In genomic region chr4:57039127-57040031, GRCm38 (mm10) we compare ENCODE assay signal across 9 mouse cellular contexts. TPM values are rescaled to one million over a fixed set of nuclear protein-coding genes. Genes with fewer than 3 reads are reported as not detected.
A peak's percentile ranks its signal among the peaks of the same experiment; 100 is the strongest.
DNase-seq lines count a peak whose midpoint lies in the region; ATAC-seq and TF ChIP-seq lines count a peak whose summit lies in the region.
"Had no signal": no experiment of that assay in that cellular context is flagged by ENCODE, and none has a peak within 500 bp of the region (broad histone marks: within the 10 kb centered on the region; RNA-seq: fewer than 3 reads in every experiment).

No protein-coding gene starts in this region.

- peak overlapping the region; percentile 43; the same call in 1 of the 2 replicates for H3K4me3 ChIP-seq in E14TG2a.4 (replicated peaks; ENCODE audit: low read length)
- H3K4me3 ChIP-seq in embryonic facial prominence, embryonic 10.5 days, result peak overlapping the region; percentile 57
- H3K4me3 ChIP-seq in neural tube, embryonic 11.5 days (ENCODE audit: low read depth, low read length), result peak overlapping the region; percentile 32

- ATAC-seq in frontal cortex, adult (ENCODE audit: low TSS enrichment), result peak; percentile 78
- peak; percentile 75 for ATAC-seq in neural tube, embryonic 11.5 days (ENCODE audit: insufficient read depth, low FRiP score, low TSS enrichment)

- H3K4me1 ChIP-seq in E14TG2a.4 (replicated peaks; ENCODE audit: low read depth, low read length), result peaks cover 30% of the 10 kb centered on the region
- peaks cover 16% of the 10 kb centered on the region for H3K4me1 ChIP-seq in embryonic facial prominence, embryonic 10.5 days
- H3K4me1 ChIP-seq in neural tube, embryonic 11.5 days (ENCODE audit: control insufficient read depth, insufficient read depth, low read length), result peaks cover 8% of the 10 kb centered on the region

- no peak for DNase-seq in frontal cortex, postnatal 14 days (ENCODE audit: low spot score in 2 of 2)
- DNase-seq in embryonic facial prominence, embryonic 10.5 days (ENCODE audit: low spot score), result peak; percentile 57
- peak; percentile 43 to 51 for DNase-seq in layer of hippocampus, adult 8-10 months (ENCODE audit: low spot score in 2 of 2)
- DNase-seq in neural tube, embryonic 11.5 days (ENCODE audit: low spot score), result peak; percentile 66
- no peak for DNase-seq in spleen, postnatal 4 days (ENCODE audit: low spot score in 2 of 2)
- no peak for DNase-seq in lung, postnatal 10 days

- no peaks in the 10 kb centered on the region for H3K36me3 ChIP-seq in E14TG2a.4 (ENCODE audit: insufficient read depth, low read length)
- no peaks in the 10 kb centered on the region for H3K36me3 ChIP-seq in embryonic facial prominence, embryonic 10.5 days (replicated peaks)
- H3K36me3 ChIP-seq in neural tube, embryonic 11.5 days (ENCODE audit: control insufficient read depth, insufficient read depth, low read length), result no peaks in the 10 kb centered on the region

- H3K4me2 ChIP-seq in neural tube, embryonic 11.5 days (ENCODE audit: low read depth), result peak overlapping the region; percentile 49

- H3K27ac ChIP-seq in embryonic facial prominence, embryonic 10.5 days (replicated peaks), result peak overlapping the region; percentile 63; the same call in 1 of the 2 replicates
- H3K27ac ChIP-seq in neural tube, embryonic 11.5 days (ENCODE audit: low read depth, low read length), result 0 out of 2 replicates have a peak overlapping the region, but pooled peaks have one; percentile 14

- H3K9ac ChIP-seq in neural tube, embryonic 11.5 days (ENCODE audit: low read length), result peak overlapping the region; percentile 48

- peaks cover 9% of the 10 kb centered on the region for H3K27me3 ChIP-seq in E14TG2a.4 (ENCODE audit: insufficient read depth, low read length)
- H3K27me3 ChIP-seq in embryonic facial prominence, embryonic 10.5 days (replicated peaks; ENCODE audit: low read depth, poor library complexity, severe bottlenecking), result peaks cover 20% of the 10 kb centered on the region; the same call in 1 of the 2 replicates
- H3K27me3 ChIP-seq in neural tube, embryonic 11.5 days (ENCODE audit: control insufficient read depth, insufficient read depth, low read length), result no peaks in the 10 kb centered on the region

- no peak for TF ChIP-seq CTCF in E14TG2a.4 (conservative IDR thresholded peaks at IDR 0.05; ENCODE audit: low read length)

- peaks cover 7% of the 10 kb centered on the region for H3K9me3 ChIP-seq in E14TG2a.4 (ENCODE audit: low read length)
- H3K9me3 ChIP-seq in embryonic facial prominence, embryonic 10.5 days, result no peaks in the 10 kb centered on the region
- H3K9me3 ChIP-seq in neural tube, embryonic 11.5 days (ENCODE audit: control insufficient read depth, low read length), result no peaks in the 10 kb centered on the region

- 14% methylated on average over 23 of the region's 23 CpGs for WGBS in embryonic facial prominence, embryonic 10.5 days
- WGBS in neural tube, embryonic 11.5 days, result 14% methylated on average over 22 of the region's 23 CpGs

RNA-seq across cellular contexts. Expression of gene Frrs1l, which starts 49.2 kb away (rescaled TPM):
- 0.80 and 1.4 TPM in 2 replicates for polyA plus RNA-seq in embryonic facial prominence, embryonic 10.5 days (2016; fragmentation: Nextera tagmentation; extraction: Ambion mirVana)
- total RNA-seq in layer of hippocampus, adult 8-10 months (2022), result 100 to 1,000 TPM; 179 to 224 (median 205) TPM
- 6.1 and 7.2 TPM in 2 replicates for polyA plus RNA-seq in neural tube, embryonic 11.5 days (2014; fragmentation: Nextera tagmentation; extraction: Ambion mirVana)
- total RNA-seq: neutrophil, adult 5-6 weeks had no signal

Comparison
In these comparisons a context has a peak if more than half of its experiments do, and no peak if none do; other contexts are left out.
1. DNase-seq: peak in embryonic facial prominence, embryonic 10.5 days (single experiment), layer of hippocampus, adult 8-10 months (2 of 2) and neural tube, embryonic 11.5 days (single experiment); none in frontal cortex, postnatal 14 days (0 of 2), spleen, postnatal 4 days (0 of 2) and lung, postnatal 10 days (single experiment).
2. Peak in every context shown above with its lines, with median percentiles within 50 percentile points of each other: H3K4me3 ChIP-seq.